In the genomic region with DNA sequence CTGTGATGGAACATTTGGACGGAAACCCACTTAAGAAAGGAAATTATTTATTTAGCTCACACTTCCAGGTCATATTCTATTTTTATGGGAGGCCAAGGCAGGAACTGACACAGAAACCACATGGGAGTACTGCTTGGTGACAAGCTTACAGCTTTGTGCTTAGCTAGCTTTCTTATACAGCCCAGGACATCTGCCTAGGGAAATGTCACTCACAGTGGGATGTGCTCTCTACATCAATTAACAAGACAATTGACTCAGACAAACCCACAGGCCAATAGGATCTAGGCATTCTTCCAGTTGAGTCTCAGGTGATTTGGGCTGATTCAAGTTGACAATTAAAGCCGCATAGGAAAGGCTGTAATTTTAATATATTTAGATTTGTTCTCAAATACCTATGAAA, we compare ENCODE assay signal across 24 mouse cellular contexts.
A peak's percentile ranks its signal among the peaks of the same experiment; 100 is the strongest.
DNase-seq lines count a peak whose midpoint lies in the region; ATAC-seq and TF ChIP-seq lines count a peak whose summit lies in the region.
"Had no signal": no experiment of that assay in that cellular context is flagged by ENCODE, and none has a peak within 500 bp of the region (broad histone marks: within the 10 kb centered on the region; RNA-seq: fewer than 3 reads in every experiment).

No protein-coding gene starts in this region.

- no peaks in the 10 kb centered on the region for H3K27me3 ChIP-seq in hindbrain, embryonic 12.5 days
- no peaks in the 10 kb centered on the region for H3K27me3 ChIP-seq in hindbrain, embryonic 16.5 days (replicated peaks; ENCODE audit: control insufficient read depth, insufficient read depth, low read length)
- H3K27me3 ChIP-seq in midbrain, embryonic 15.5 days (replicated peaks) = no peaks in the 10 kb centered on the region
- H3K27me3 ChIP-seq in lung, postnatal 0 days (replicated peaks; ENCODE audit: insufficient read depth, low read length) = no peaks in the 10 kb centered on the region
- H3K27me3 ChIP-seq: intestine, embryonic 15.5 days; limb, embryonic 12.5 days had no signal

- 66% methylated on average over 2 of the region's 2 CpGs for WGBS in hindbrain, embryonic 12.5 days
- WGBS in hindbrain, embryonic 16.5 days = 53% methylated on average over 2 of the region's 2 CpGs
- WGBS in midbrain, embryonic 15.5 days = 49% methylated on average over 2 of the region's 2 CpGs
- WGBS in lung, postnatal 0 days = 40% methylated on average over 2 of the region's 2 CpGs

- H3K27ac ChIP-seq in hindbrain, embryonic 12.5 days = no peak overlapping the region
- H3K27ac ChIP-seq in hindbrain, embryonic 16.5 days (ENCODE audit: low read depth, low read length) = no peak overlapping the region
- no peak overlapping the region for H3K27ac ChIP-seq in midbrain, embryonic 15.5 days
- no peak overlapping the region for H3K27ac ChIP-seq in lung, postnatal 0 days (ENCODE audit: low read length)
- H3K27ac ChIP-seq: forebrain, embryonic 10.5 days; heart, embryonic 10.5 days; intestine, embryonic 15.5 days; layer of hippocampus, adult 2 months; limb, embryonic 12.5 days had no signal

- H3K9ac ChIP-seq in hindbrain, embryonic 12.5 days = no peak overlapping the region
- no peak overlapping the region for H3K9ac ChIP-seq in hindbrain, embryonic 16.5 days (ENCODE audit: low read depth, low read length)
- no peak overlapping the region for H3K9ac ChIP-seq in midbrain, embryonic 15.5 days
- no peak overlapping the region for H3K9ac ChIP-seq in lung, postnatal 0 days (replicated peaks; ENCODE audit: low read depth)
- H3K9ac ChIP-seq: intestine, embryonic 15.5 days; limb, embryonic 12.5 days; liver, postnatal 0 days had no signal

- H3K4me3 ChIP-seq in hindbrain, embryonic 12.5 days = no peak overlapping the region
- no peak overlapping the region for H3K4me3 ChIP-seq in hindbrain, embryonic 16.5 days (ENCODE audit: low read length)
- no peak overlapping the region for H3K4me3 ChIP-seq in midbrain, embryonic 15.5 days
- H3K4me3 ChIP-seq in lung, postnatal 0 days (ENCODE audit: low read depth, low read length) = no peak overlapping the region
- H3K4me3 ChIP-seq: forebrain, embryonic 10.5 days; heart, embryonic 10.5 days; intestine, embryonic 15.5 days; layer of hippocampus, adult 2 months; limb, embryonic 12.5 days had no signal

- H3K36me3 ChIP-seq in hindbrain, embryonic 12.5 days = no peaks in the 10 kb centered on the region
- no peaks in the 10 kb centered on the region for H3K36me3 ChIP-seq in hindbrain, embryonic 16.5 days (ENCODE audit: control insufficient read depth, insufficient read depth, low read length)
- H3K36me3 ChIP-seq in midbrain, embryonic 15.5 days (replicated peaks) = no peaks in the 10 kb centered on the region
- no peaks in the 10 kb centered on the region for H3K36me3 ChIP-seq in lung, postnatal 0 days (ENCODE audit: insufficient read depth, low read length)
- H3K36me3 ChIP-seq: forebrain, embryonic 10.5 days; heart, embryonic 10.5 days; intestine, embryonic 15.5 days; limb, embryonic 12.5 days had no signal

- H3K4me1 ChIP-seq in hindbrain, embryonic 12.5 days = no peaks in the 10 kb centered on the region
- H3K4me1 ChIP-seq in hindbrain, embryonic 16.5 days (ENCODE audit: control insufficient read depth, insufficient read depth, low read depth, low read length) = no peaks in the 10 kb centered on the region
- H3K4me1 ChIP-seq in midbrain, embryonic 15.5 days = no peaks in the 10 kb centered on the region
- no peaks in the 10 kb centered on the region for H3K4me1 ChIP-seq in lung, postnatal 0 days (ENCODE audit: insufficient read depth, low read depth, low read length)
- H3K4me1 ChIP-seq: forebrain, embryonic 10.5 days; heart, embryonic 10.5 days; intestine, embryonic 15.5 days; limb, embryonic 12.5 days had no signal

- H3K4me2 ChIP-seq in hindbrain, embryonic 12.5 days (replicated peaks) = no peak overlapping the region
- H3K4me2 ChIP-seq in hindbrain, embryonic 16.5 days (ENCODE audit: low read length) = no peak overlapping the region
- H3K4me2 ChIP-seq in midbrain, embryonic 15.5 days = no peak overlapping the region
- H3K4me2 ChIP-seq in lung, postnatal 0 days (replicated peaks; ENCODE audit: low read depth, low read length) = no peak overlapping the region
- H3K4me2 ChIP-seq: intestine, embryonic 15.5 days; limb, embryonic 12.5 days; liver, embryonic 11.5 days had no signal

- TF ChIP-seq CTCF in lung, postnatal 0 days (IDR thresholded peaks at IDR 0.05) = no peak

- peak; percentile 54; the same call in 1 of the 2 replicates for ATAC-seq in hindbrain, embryonic 12.5 days (ENCODE audit: low FRiP score)
- ATAC-seq in hindbrain, embryonic 16.5 days = no peak
- peak; percentile 76; the same call in 1 of the 2 replicates for ATAC-seq in midbrain, embryonic 15.5 days (replicated peaks)
- no peak for ATAC-seq in lung, postnatal 0 days
- ATAC-seq: intestine, embryonic 15.5 days; liver, postnatal 0 days had no signal

- peak; percentile 10 to 28 for DNase-seq in cerebellum, postnatal 10 days
- no peak for DNase-seq in cerebellum, postnatal 4 days (ENCODE audit: low spot score in 2 of 2)
- DNase-seq in R1 (ENCODE audit: low read depth, low spot score) = peak; percentile 3
- DNase-seq in lung, postnatal 0 days (ENCODE audit: low spot score) = no peak
- DNase-seq in frontal cortex, postnatal 14 days (ENCODE audit: low spot score in 2 of 2) = no peak
- DNase-seq: adrenal gland, postnatal 36 days; cerebellum, adult 11-12 months; cerebellum, postnatal 25 days; kidney, adult 8-10 months; kidney, postnatal 25 days; layer of hippocampus, postnatal 36 days; liver, postnatal 0 days; lung, postnatal 10 days; right cerebral cortex, postnatal 4 days; thymus, postnatal 14 days had no signal

- no peak for TF ChIP-seq EP300 in lung, postnatal 0 days (IDR thresholded peaks at IDR 0.05)

- H3K9me3 ChIP-seq in hindbrain, embryonic 12.5 days (replicated peaks) = no peaks in the 10 kb centered on the region
- H3K9me3 ChIP-seq in hindbrain, embryonic 16.5 days (ENCODE audit: control insufficient read depth, low read length) = no peaks in the 10 kb centered on the region
- no peaks in the 10 kb centered on the region for H3K9me3 ChIP-seq in midbrain, embryonic 15.5 days
- H3K9me3 ChIP-seq in lung, postnatal 0 days (ENCODE audit: low read length) = no peaks in the 10 kb centered on the region
- H3K9me3 ChIP-seq: forebrain, embryonic 10.5 days; heart, embryonic 10.5 days; intestine, embryonic 15.5 days; limb, embryonic 12.5 days had no signal

Comparison
In these comparisons a context has a peak if more than half of its experiments do, and no peak if none do; other contexts are left out.
1. DNase-seq: peak in cerebellum, postnatal 10 days (2 of 2) and R1 (single experiment); none in cerebellum, postnatal 4 days (0 of 2), lung, postnatal 0 days (single experiment) and frontal cortex, postnatal 14 days (0 of 2).
2. ATAC-seq: peak in hindbrain, embryonic 12.5 days (single experiment) and midbrain, embryonic 15.5 days (single experiment); none in hindbrain, embryonic 16.5 days (single experiment) and lung, postnatal 0 days (single experiment).